Mouse (Mus musculus): ENCODE data around the gene Slc38a11.

DNA sequence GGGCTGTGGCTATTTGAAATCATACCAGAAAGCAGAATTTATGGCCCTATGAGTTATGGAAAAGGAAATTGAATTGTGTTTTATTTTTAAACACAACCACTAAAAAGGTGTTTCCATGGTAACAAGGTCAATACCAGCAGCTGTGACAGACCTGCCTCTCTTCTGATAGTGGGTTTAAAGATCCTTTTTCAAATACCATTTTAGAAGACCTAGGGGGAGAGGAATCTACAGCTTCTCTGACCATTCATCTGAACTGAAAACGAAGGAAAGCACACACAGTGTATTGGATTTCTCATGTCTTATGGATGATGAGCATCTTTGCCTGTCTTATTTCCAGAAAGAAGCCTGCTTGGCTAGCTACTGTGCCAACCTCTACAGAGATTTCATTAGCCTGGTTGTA is 16.9 kb downstream of the Slc38a11 start:
- TF ChIP-seq CTCF (conservative IDR thresholded peaks at IDR 0.05; ENCODE audit: low read length), result no peak
- no peak for TF ChIP-seq POU5F1 (IDR thresholded peaks at IDR 0.05; ENCODE audit: borderline replicate concordance, low read length)

All from E14TG2a.4 (cell line).